Mouse (Mus musculus) brain, embryonic 14.5 days (tissue): ENCODE results near the gene Atp1a1. TPM values are rescaled to one million over a fixed set of nuclear protein-coding genes. Genes with fewer than 3 reads are reported as not detected.

ENCODE experiments used
- DNase-seq: peaks from one replicate; pipeline ENCODE4 v3.0.0-alpha.2; 2011; ENCODE audit warnings: low read depth
- CTCF ChIP-seq: fragments of 200-500 bp; IDR thresholded peaks from 2 replicates; pipeline ENCODE4 v1.5.1; 2012; ENCODE audit warnings: inconsistent platforms, mild to moderate bottlenecking, moderate library complexity, borderline replicate concordance; ENCODE audit not compliant: insufficient read depth, insufficient read length; ENCODE audit errors: extremely low read depth
- POLR2A ChIP-seq: fragments of 200-500 bp; IDR thresholded peaks from 2 replicates; pipeline ENCODE4 v1.6.1; 2012; ENCODE audit warnings: mild to moderate bottlenecking, inconsistent platforms, borderline replicate concordance; ENCODE audit not compliant: poor library complexity, insufficient read depth, insufficient read length, severe bottlenecking; ENCODE audit errors: extremely low read depth
- polyA plus RNA-seq: library from polyadenylated mRNA; depleted of rRNA; stranded (reverse); fragments of >200 nt; gene quantifications from 2 replicates; pipeline ENCODE4 v1.2.3, GENCODE M21; 2012; rRNA removed

The Atp1a1 gene
- 118 and 129 TPM in 2 replicates for polyA plus RNA-seq

DNA sequence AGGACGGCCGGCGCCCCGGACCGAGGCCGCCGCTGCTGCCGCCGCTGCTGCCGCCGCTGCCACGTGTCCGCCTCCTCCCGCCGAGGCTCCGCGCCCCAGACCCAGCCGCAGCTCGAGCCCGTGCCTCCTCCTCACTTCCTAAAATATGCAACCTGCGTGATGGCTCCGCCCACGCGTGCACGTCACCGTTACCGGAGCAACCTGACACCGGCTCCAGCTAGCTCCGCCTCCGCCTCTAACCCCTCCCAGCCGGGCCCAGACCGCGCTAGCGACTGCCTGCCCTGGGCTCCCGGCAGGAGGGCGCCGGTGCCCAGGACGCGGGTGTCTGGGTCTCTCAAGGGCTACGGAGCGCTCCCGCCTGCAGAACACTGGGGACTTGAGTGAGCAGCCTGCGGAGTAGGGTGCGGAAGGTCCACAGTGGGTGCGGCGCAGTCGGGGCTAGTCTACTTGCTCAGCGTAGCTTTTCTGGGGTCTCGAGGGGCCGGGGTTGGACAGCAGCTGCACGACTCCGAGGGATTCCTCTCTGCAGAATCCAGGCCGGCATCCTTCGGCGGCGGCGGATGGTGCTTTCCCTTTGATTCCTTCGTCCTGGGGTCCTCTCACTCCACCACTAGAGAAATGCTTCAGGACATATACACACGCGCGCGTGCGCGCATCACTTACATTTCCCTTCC is at the start of gene Atp1a1:
Gene Atp1a1 (minus strand): TSS at position 135 of the 674 bp plus-strand sequence.
- TF ChIP-seq CTCF (no peak), POLR2A (peak; percentile 96)
- peak; percentile 99 for DNase-seq

DNA sequence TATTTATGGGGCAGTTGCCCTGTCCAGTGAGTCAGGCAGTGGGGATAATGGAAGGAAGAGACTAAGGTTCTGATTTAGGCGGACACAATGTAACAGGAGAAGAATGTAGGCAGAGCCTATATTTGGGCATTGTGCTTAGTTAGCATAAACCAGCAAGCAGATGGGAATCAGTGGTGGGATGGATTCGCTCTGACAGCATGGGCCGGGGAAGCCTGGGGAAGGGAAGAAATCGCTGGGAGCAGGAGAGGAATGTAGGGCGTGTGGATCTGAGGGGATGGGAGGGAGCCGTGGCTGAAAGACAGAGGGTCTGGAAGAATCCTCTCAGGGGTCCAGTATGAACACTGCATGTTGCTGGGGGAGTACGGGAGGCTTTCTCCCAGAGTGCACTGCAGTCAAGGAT is 49.0 kb upstream of the Atp1a1 start:
- peak; percentile 37 for DNase-seq
- no peak for TF ChIP-seq POLR2A
- TF ChIP-seq CTCF: no peak

GRCm38 (mm10) chr3:101652967-101653366 is 48.5 kb upstream of the Atp1a1 start:
- peak; percentile 28 for DNase-seq
- TF ChIP-seq CTCF (no peak), POLR2A (no peak)

GRCm38 (mm10) chr3:101650328-101650727 is 45.8 kb upstream of the Atp1a1 start:
- TF ChIP-seq CTCF (no peak), POLR2A (no peak)
- no peak for DNase-seq

DNA sequence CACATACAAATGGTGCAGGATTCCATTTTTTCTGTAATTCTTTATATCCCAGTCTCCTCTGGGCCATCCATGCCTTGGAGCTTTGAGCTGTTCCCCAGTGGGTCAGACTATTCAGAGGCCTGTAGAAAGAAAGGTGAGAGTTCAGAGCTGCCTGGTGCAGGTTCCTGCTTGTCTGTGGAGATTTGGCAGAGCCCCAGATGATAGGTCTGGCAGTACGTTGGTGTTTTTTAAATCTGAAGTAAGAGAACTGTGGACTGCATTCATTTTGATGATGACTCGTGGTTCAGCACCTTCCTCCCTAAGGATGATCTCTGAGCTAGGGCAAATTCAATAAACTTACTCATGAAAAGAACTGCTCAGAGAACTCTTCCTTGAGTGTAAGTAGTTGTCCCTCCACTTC is 44.8 kb upstream of the Atp1a1 start:
- TF ChIP-seq CTCF: no peak
- TF ChIP-seq POLR2A: no peak
- no peak for DNase-seq

DNA sequence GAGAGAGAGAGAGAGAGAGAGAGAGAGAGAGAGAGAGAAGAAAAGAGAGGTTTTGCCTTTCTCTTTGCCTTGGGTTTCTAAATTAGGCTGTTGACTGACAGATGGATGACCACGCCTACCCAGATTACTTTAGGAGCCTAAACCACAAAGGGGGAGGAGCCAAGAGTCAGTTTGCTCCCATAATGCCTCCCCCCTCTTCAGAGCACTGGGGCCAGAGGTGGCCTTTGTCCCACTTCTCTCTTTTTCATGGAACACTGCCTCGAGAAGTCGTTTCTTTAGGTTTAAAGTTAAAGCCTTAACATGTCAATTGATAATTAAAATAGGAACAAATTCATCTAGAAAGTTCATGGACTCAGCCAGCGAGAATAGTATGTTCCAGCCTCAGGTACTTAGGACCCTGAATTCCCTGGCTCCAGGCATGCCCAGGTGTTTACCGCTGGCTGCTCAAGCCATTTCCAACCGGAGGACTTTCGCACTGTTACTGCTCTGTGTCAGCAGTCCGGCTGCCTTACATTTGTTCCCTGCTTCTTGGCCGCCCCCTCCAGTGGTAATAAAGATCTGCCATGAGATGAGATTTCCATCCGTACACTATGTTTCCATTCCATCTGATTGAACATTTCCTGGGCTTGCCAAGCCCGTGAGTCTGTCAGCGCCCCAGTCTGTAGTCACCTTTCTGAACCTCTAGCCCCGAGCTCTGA is 43.8 kb upstream of the Atp1a1 start:
- TF ChIP-seq POLR2A: no peak
- TF ChIP-seq CTCF: no peak

GRCm38 (mm10) chr3:101646806-101647205 is 42.3 kb upstream of the Atp1a1 start:
- peak; percentile 59 for DNase-seq
- TF ChIP-seq CTCF (no peak), POLR2A (no peak)

More for the DNA sequence above, 43.8 kb upstream of the Atp1a1 start:
- DNase-seq: no peak

DNA sequence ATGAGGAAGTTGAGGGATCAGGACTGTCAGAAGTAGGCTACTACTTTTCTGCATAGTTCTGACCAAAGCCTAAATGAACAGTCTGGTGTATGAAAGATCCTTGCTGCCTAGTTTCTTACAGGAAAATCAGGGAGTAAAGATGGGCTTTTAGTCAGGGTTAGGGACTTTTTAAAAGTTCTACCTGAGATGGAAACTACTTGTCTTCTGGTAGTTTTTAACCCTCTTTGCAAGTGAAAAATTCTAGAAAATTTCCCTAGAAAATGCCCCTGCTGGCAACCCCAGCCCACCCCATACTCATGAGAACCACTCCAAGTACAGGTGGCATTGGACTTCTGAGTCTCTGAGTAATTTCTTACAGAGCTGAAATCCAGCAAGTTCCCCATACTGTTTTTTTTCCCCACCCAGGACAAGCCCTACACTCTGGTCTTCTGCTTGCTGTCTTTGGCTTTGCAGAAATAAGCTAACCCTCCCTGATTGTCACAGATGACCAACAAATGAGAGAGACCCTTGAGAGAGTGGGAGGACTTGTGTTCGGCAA is 41.2 kb upstream of the Atp1a1 start:
- TF ChIP-seq CTCF (no peak), POLR2A (no peak)
- no peak for DNase-seq

- TF ChIP-seq CTCF: no peak
- TF ChIP-seq POLR2A: no peak
These were observed 39.7 kb upstream of the Atp1a1 start for GRCm38 (mm10) chr3:101644062-101644802.

GRCm38 (mm10) chr3:101643264-101643663 is 38.8 kb upstream of the Atp1a1 start:
- TF ChIP-seq POLR2A (no peak), CTCF (no peak)
- DNase-seq: no peak

More at GRCm38 (mm10) chr3:101644062-101644802, 39.7 kb upstream of the Atp1a1 start:
- DNase-seq: no peak

DNA sequence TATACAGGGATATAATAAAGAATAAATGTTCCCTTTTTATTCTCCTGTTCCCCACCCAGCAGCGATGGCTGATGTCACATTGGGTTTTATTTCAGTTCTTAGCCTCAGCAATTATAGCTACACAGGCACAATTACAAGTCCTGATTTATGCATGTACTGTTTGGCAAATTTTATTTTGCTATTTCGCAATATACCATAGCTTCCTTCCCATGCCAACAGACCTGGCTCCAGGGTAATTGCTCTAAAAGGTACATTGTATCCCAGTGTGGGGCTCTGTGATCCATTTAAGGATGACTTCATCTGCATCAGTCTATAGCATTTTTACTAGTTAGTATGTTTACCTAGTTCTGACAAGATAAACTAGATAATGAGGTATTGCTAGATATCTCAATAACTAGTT is 33.7 kb upstream of the Atp1a1 start:
- TF ChIP-seq POLR2A: no peak
- TF ChIP-seq CTCF: no peak
- DNase-seq: no peak

GRCm38 (mm10) chr3:101636510-101636909 is 32.0 kb upstream of the Atp1a1 start:
- TF ChIP-seq CTCF: no peak
- no peak for TF ChIP-seq POLR2A

More at GRCm38 (mm10) chr3:101636510-101636909, 32.0 kb upstream of the Atp1a1 start:
- no peak for DNase-seq
